Mouse (Mus musculus) kidney, embryonic 16.5 days (tissue): ENCODE data around the gene Gm6763. TPM values are rescaled to one million over a fixed set of nuclear protein-coding genes. Genes with fewer than 3 reads are reported as not detected.
"Not testable (repeated sequence)": the region's sequence is repeated elsewhere in the genome, so short reads cannot be mapped to it uniquely, and the experiment has no call there.

Experiments
- ATAC-seq: fragments of 200-750 bp; cut with Nextera tagmentation; 2 replicates; pipeline ENCODE4 v1.8.0; 2017; ENCODE audit warnings: moderate TSS enrichment; ENCODE audit not compliant: low FRiP score, low TSS enrichment
- H3K27ac ChIP-seq: fragments of 300-500 bp; sonication (generic); 2 replicates; pipeline ENCODE4 v1.5.1; 2014; ENCODE audit warnings: low read length
- H3K27me3 ChIP-seq: fragments of 300-500 bp; sonication (generic); 2 replicates; pipeline ENCODE4 v1.6.1; 2014; ENCODE audit warnings: low read length, control low read depth, mixed read lengths; ENCODE audit not compliant: insufficient read depth
- H3K36me3 ChIP-seq: fragments of 300-500 bp; sonication (generic); 2 replicates; pipeline ENCODE4 v1.6.1; 2014; ENCODE audit warnings: low read length, control low read depth, mixed read lengths; ENCODE audit not compliant: insufficient read depth
- H3K4me1 ChIP-seq: fragments of 300-500 bp; sonication (generic); 2 replicates; pipeline ENCODE4 v1.6.1; 2014; ENCODE audit warnings: low read length, control low read depth, mixed read lengths; ENCODE audit not compliant: insufficient read depth
- H3K4me2 ChIP-seq: fragments of 300-500 bp; sonication (generic); replicated peaks from 2 replicates; pipeline ENCODE4 v1.6.1; 2014; ENCODE audit warnings: low read depth, low read length
- H3K4me3 ChIP-seq: fragments of 300-500 bp; sonication (generic); 2 replicates; pipeline ENCODE4 v1.5.1; 2014; ENCODE audit warnings: mild to moderate bottlenecking, low read length
- H3K9ac ChIP-seq: fragments of 300-500 bp; sonication (generic); replicated peaks from 2 replicates; pipeline ENCODE4 v1.6.1; 2014; ENCODE audit warnings: low read length
- H3K9me3 ChIP-seq: fragments of 300-500 bp; sonication (generic); 2 replicates; pipeline ENCODE4 v1.6.1; 2016; ENCODE audit warnings: low read length, control low read depth
- WGBS: fragments of 180-500 bp; shearing (Covaris S2); extraction: QIAGEN DNeasy Blood & Tissue Kit; methylation state at CpG from one replicate; pipeline ENCODE4 v1.1.7; 2014; 5-methylcytosine and 5-hydroxymethylcytosine counted together
- polyA plus RNA-seq: library from polyadenylated mRNA; unstranded; fragments of >200 nt; fragmentation: Nextera tagmentation; extraction: Ambion mirVana; gene quantifications from 2 replicates; pipeline ENCODE4 v1.2.1, GENCODE M21; 2015

Gm6763 gene
- not detected in 2 replicates for polyA plus RNA-seq

- H3K9ac ChIP-seq, H3K4me3 ChIP-seq, H3K36me3 ChIP-seq, H3K4me1 ChIP-seq, H3K9me3 ChIP-seq, ATAC-seq, H3K27me3 ChIP-seq, H3K4me2 ChIP-seq, H3K27ac ChIP-seq: not testable (repeated sequence)
- no CpG with 5 or more reads among the region's 3 CpGs for WGBS
Measured at GRCm38 (mm10) chr10:104151197-104151596, at the start of gene Gm6763. Gm6763 (plus strand) TSS chr10:104151497.

DNA sequence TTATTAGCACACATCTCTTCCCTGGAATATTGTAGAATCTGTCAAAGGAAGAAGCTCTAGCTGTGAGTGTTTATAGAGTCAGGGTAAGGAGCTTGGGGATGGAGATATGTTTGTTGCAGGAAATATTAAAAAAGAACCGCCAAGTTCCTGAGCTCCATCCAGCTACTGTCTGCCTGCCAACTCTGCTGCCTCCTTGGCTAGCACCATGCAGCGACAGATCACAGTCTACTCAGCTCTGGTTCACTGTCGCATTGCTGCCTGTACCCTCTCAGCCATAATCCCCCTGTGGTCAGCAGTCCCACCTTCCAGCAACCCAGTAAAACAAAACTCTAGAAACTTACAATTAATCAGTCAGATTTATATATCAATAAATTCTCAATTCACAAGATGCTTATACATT lies 41.3 kb upstream of the Gm6763 start:
- no peaks in the 10 kb centered on the region for H3K36me3 ChIP-seq

DNA sequence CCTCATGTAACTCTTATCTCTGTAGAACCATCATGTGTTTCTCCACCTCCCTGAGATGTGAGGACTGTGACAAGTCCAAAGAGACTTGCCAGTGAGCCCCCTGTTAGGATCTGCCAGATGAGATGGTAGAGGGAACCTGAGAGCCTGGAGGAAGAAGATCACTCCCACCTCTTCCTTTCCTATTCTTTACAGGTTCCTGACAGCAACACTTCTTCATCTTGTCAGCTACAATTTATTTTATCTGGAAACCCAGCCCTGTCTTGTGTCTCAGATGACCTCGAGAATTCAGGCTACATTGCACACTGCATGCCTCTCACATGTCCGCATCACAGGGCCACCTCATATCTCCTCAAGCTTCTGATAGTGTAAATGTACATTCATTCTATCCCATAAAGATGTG lies 33.0 kb upstream of the Gm6763 start:
- Histone ChIP-seq H3K4me1 (no peaks in the 10 kb centered on the region), H3K36me3 (no peaks in the 10 kb centered on the region), H3K27ac (no peak overlapping the region), H3K4me3 (no peak overlapping the region), H3K4me2 (no peak overlapping the region), H3K27me3 (no peaks in the 10 kb centered on the region), H3K9ac (no peak overlapping the region), H3K9me3 (no peaks in the 10 kb centered on the region)
- ATAC-seq = peak; percentile 76
- 39% methylated on average over 2 of the region's 2 CpGs for WGBS

More for the DNA sequence above, 41.3 kb upstream of the Gm6763 start:
- Histone ChIP-seq H3K4me2 (no peak overlapping the region), H3K9ac (no peak overlapping the region), H3K27me3 (no peaks in the 10 kb centered on the region), H3K9me3 (no peaks in the 10 kb centered on the region), H3K4me3 (no peak overlapping the region), H3K27ac (no peak overlapping the region), H3K4me1 (no peaks in the 10 kb centered on the region)
- 77% methylated on average over 3 of the region's 3 CpGs for WGBS
- ATAC-seq = no peak

GRCm38 (mm10) chr10:104142687-104143086 lies 8.6 kb upstream of the Gm6763 start, which contains the start of gene Gm21293:
Gm21293 (plus strand) TSS chr10:104142987.
- WGBS = no CpG with 5 or more reads among the region's 3 CpGs
- H3K36me3 ChIP-seq, H3K4me1 ChIP-seq, H3K27me3 ChIP-seq, H3K9ac ChIP-seq, ATAC-seq, H3K9me3 ChIP-seq, H3K4me2 ChIP-seq, H3K27ac ChIP-seq, H3K4me3 ChIP-seq: not testable (repeated sequence)

DNA sequence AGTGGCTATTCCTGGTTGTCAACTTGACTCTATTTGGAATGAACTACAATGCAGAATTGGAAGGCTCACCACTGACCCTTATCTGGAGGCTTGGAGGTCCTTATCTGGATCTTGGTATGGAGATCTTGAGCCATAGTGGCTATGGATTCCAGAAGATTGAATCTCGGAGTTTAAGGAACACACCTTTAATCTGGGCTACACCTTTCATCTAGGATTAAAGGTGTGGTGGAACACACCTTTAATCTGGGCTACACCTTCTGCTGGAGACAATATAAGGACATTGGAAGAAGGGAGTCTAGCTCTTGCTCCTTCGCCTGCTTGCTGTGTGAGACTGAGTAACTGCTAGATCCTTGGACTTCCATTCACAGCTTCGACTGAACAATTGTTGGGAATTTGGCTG lies 8.4 kb downstream of the Gm6763 start, which contains the start of gene Gm8764:
Gene Gm8764 (plus strand): TSS at position 301 of the 400 bp plus-strand sequence.
- no CpG with 5 or more reads among the region's 3 CpGs for WGBS
- H3K4me2 ChIP-seq, H3K4me3 ChIP-seq, H3K36me3 ChIP-seq, H3K27ac ChIP-seq, H3K9ac ChIP-seq, ATAC-seq, H3K27me3 ChIP-seq, H3K4me1 ChIP-seq, H3K9me3 ChIP-seq: not testable (repeated sequence)

- H3K4me2 ChIP-seq, H3K27ac ChIP-seq, H3K4me3 ChIP-seq, ATAC-seq, H3K36me3 ChIP-seq, H3K27me3 ChIP-seq, H3K4me1 ChIP-seq, H3K9ac ChIP-seq, H3K9me3 ChIP-seq: not testable (repeated sequence)
- WGBS = no CpG with 5 or more reads among the region's 3 CpGs
Measured at GRCm38 (mm10) chr10:104168215-104168614, 16.9 kb downstream of the Gm6763 start, which contains the start of gene Gm21304. Gm21304 (plus strand) TSS chr10:104168515.

DNA sequence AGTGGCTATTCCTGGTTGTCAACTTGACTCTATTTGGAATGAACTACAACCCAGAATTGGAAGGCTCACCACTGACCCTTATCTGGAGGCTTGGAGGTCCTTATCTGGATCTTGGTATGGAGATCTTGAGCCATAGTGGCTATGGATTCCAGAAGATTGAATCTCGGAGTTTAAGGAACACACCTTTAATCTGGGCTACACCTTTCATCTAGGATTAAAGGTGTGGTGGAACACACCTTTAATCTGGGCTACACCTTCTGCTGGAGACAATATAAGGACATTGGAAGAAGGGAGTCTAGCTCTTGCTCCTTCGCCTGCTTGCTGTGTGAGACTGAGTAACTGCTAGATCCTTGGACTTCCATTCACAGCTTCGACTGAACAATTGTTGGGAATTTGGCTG lies 25.4 kb downstream of the Gm6763 start, which contains the start of gene Gm21312:
Gene Gm21312 (plus strand): TSS at position 301 of the 400 bp plus-strand sequence.
- no CpG with 5 or more reads among the region's 3 CpGs for WGBS
- not testable (repeated sequence) for H3K27ac ChIP-seq, H3K9me3 ChIP-seq, H3K4me2 ChIP-seq, H3K4me1 ChIP-seq, H3K9ac ChIP-seq, H3K36me3 ChIP-seq, H3K4me3 ChIP-seq, ATAC-seq, H3K27me3 ChIP-seq

DNA sequence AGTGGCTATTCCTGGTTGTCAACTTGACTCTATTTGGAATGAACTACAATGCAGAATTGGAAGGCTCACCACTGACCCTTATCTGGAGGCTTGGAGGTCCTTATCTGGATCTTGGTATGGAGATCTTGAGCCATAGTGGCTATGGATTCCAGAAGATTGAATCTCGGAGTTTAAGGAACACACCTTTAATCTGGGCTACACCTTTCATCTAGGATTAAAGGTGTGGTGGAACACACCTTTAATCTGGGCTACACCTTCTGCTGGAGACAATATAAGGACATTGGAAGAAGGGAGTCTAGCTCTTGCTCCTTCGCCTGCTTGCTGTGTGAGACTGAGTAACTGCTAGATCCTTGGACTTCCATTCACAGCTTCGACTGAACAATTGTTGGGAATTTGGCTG lies 33.9 kb downstream of the Gm6763 start, which contains the start of gene Gm20765:
Gene Gm20765 (plus strand): TSS at position 301 of the 400 bp plus-strand sequence.
- not testable (repeated sequence) for H3K27ac ChIP-seq, H3K4me1 ChIP-seq, H3K9ac ChIP-seq, H3K36me3 ChIP-seq, H3K4me3 ChIP-seq, H3K9me3 ChIP-seq, ATAC-seq, H3K27me3 ChIP-seq, H3K4me2 ChIP-seq
- WGBS = no CpG with 5 or more reads among the region's 3 CpGs

DNA sequence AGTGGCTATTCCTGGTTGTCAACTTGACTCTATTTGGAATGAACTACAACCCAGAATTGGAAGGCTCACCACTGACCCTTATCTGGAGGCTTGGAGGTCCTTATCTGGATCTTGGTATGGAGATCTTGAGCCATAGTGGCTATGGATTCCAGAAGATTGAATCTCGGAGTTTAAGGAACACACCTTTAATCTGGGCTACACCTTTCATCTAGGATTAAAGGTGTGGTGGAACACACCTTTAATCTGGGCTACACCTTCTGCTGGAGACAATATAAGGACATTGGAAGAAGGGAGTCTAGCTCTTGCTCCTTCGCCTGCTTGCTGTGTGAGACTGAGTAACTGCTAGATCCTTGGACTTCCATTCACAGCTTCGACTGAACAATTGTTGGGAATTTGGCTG lies 42.4 kb downstream of the Gm6763 start, which contains the start of gene Gm4340:
Gene Gm4340 (plus strand): TSS at position 301 of the 400 bp plus-strand sequence.
- not testable (repeated sequence) for H3K9ac ChIP-seq

More for the DNA sequence above, 42.4 kb downstream of the Gm6763 start, which contains the start of gene Gm4340:
- H3K36me3 ChIP-seq, ATAC-seq, H3K4me3 ChIP-seq, H3K9me3 ChIP-seq, H3K4me2 ChIP-seq, H3K27ac ChIP-seq, H3K4me1 ChIP-seq, H3K27me3 ChIP-seq: not testable (repeated sequence)
- no CpG with 5 or more reads among the region's 3 CpGs for WGBS
